Mouse (Mus musculus): ENCODE results near the gene Srprb. TPM values are rescaled to one million over a fixed set of nuclear protein-coding genes. Genes with fewer than 3 reads are reported as not detected.
A peak's percentile ranks its signal among the peaks of the same experiment; 100 is the strongest.

Gene Srprb
- total RNA-seq, 2 experiments from 2014 or later: 21.8 to 24.4 TPM

DNA sequence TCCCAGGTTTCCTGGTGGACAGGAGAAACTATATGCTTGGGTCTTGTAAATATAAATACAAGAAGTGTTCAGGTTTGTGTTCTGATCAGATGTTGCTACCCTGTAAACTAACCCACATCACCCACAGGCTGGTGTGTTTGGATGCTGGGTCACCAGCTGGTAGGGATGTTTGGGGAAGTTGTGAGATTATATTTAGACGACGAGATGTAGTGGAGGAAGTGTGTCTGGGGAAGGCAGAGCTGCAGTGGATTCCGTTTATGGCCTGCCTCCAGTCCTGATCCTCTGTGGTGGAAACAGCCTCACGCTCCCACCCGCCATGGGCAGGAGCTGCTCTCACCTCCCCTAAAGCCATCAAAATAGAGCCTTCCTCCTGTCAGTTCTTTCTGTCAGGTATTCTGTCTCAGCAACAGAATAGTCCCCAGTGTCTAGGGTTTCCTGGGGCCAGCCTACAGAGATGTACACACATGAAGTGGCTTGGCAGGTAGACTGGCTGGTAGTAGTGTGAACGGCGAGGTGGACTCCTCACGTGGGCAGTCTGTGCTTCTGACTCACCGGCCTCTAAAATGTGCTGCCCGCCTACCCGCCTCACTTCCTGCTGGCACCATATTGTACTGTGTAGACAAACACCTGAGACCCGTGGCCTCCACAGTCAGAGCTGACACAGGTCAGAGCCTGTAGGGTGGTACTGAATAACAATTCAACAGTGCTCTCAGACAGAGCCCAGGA lies 52.7 kb downstream of the Srprb start:
- intact Hi-C loops (cut with DNase I): no loop called here
- DNase-seq: no peak

DNA sequence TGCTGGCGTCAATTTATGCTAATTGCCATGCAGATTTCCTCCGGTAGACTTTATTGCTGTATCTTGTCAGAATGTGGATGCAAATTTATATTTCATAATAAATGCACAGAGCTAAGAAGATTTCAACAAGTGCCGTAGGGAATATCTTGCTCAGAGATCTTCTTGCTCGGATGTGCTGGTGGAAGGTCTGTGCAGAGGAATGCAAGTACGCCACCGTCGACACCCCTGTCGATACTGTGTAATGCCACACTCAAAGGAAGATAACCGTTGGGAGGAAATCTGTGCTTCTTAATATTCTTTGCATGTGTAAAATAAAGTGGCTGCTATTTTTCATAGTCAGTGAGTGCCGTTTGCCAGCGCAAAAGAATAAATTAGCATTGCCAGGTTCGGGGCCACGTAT lies 54.8 kb downstream of the Srprb start:
- no peak for DNase-seq
- intact Hi-C loops (cut with DNase I): no loop called here

DNA sequence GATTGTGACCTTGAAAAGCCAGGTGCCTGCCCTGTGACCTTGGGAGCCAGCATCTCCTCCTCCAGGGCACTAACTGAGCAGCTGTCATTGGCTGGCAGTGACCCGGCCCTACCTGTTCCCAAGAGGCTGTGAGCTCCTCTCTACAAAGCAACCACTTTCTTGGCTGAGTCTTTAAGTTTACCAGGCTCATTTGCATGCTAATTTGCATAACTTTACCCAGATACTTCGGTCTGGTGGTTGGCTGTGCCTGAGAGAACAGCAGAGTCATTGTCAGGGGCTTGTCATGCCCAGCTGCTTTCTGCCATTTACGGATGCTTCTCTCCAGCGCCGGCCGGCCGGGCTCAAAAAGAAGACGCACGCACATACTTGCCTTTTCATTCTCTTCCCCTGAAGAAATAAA lies 55.2 kb downstream of the Srprb start:
- intact Hi-C loops (cut with DNase I): no loop called here
- DNase-seq: peak; percentile 43

DNA sequence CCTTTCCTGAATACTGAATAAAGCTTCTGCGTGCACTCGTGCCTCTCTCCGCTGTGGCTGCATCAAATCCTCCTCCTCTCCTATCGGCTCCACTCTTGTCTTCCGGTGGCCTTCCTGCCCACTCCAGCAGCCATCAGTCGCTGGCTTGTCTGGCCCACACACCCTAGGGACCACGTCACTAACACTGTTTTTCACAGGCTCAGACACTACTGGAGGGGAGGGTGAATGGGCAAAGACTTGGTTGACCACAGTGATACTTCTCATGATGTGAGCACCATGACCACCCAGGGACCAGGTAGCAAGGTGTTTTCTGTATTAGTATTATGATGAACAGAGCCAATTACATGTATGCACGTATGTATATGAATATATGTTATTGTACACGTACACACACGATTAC lies 55.7 kb downstream of the Srprb start:
- DNase-seq: no peak
- intact Hi-C loops (cut with DNase I): no loop called here

DNA sequence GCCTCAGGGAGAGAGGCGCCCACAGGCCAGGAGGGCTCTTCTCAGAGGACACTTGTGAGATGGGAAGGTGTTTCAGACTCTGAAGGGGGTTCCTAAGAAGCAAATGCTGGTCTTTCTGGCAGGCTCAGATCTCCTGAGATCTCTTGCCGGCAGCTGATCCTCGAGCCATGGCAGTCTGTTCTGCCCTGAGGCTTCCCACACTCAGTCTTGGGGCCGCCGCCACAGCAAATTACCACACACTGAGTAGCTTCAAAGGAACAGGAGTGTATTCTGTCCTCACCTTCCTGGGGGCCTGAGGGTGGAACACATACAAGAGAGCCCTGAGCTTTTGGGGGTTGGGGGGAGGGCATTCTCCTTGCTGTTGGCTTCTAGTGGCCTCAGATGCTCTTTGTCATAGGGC lies 56.6 kb downstream of the Srprb start:
- intact Hi-C loops (cut with DNase I): no loop called here
- DNase-seq: no peak

DNA sequence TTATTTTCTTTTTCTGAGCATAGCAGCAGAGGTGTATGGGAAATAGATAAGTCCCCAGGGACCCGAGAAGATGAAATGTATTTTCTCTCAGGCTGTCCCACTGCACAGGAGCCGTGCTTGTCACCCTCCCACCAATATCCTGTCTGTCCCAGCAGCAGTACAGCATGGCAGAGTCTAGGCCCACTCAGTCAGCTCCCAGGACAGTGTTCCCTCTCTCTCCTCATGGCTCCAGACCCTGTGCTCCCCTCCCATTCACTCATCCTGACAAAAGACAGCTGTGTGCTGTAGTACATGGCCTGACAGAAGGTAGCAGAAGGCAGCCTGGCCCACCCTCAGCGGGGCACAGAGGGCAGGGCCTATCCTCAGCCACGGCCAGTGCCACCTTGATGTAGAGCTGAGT lies 58.1 kb downstream of the Srprb start:
- intact Hi-C loops (cut with DNase I): no loop called here
- DNase-seq: no peak

DNA sequence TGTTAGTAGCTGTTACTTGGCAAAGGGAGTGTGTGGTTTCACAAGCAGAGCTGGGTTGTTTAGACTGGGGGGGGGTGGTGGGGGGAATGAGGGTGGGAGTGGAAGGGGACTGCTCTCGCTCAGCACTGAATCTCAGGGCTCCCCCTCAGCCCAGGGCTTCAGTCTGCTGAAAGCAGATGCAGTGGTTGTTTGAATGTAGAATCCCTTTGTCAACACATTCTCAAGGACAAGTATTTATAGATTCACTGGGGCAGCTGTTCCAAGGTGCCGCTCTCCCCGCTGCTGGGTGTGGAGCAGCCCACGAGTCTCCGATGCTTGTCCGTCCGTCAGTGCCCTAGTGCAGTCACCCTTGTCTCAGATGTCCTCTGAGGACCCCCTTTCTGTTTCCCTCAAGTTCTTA lies 60.7 kb downstream of the Srprb start:
- intact Hi-C loops (cut with DNase I): no loop called here
- no peak for DNase-seq

DNA sequence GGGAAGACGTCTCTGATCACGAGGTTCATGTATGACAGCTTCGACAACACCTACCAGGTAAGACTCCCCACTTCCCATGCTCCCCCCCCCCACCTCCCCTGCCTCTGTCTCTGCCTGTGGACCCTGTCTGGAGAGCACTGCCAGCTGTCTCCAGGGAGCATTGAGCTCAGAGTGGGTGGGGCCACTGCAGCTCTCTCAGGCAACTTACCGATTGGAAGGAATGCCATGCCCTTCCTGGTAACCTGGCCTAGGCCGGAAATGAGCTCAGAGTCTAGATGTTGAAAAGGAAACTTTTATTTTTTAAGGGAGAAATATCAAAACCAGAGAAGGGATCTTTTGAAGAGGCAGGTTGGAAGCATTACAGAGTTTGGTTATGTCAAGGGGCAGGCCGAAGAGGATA lies 61.6 kb downstream of the Srprb start:
- intact Hi-C loops (cut with DNase I): no loop called here
- no peak for DNase-seq

DNA sequence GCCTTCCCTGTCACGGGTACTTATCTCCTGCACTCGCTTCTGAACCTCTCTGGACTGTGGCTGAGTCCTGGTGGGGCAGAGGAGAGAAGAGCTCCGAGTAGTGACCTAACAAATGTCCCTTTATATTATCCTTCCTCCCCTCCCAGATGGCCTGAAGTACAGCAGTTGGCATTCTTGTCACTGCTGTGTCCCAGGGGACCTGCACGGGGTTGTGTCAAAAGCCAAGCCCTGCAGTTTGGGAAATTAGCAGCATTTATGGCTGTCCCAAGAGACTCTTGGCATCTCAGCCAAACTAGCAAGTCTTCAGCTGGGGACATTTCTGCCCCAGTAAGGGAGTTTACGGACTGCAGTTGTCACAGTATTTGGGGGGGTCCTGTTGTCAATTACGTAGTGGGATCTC lies 62.5 kb downstream of the Srprb start:
- intact Hi-C loops (cut with DNase I): no loop called here
- peak; percentile 56 for DNase-seq

Other genes with a start within 250 kb of the Srprb start
- 1 to 10 TPM; 3.9 to 4.7 TPM for gene Slco2a1, start 213.4 kb downstream of the Srprb start, total RNA-seq (2021)
- gene Rab6b, start 90.3 kb downstream of the Srprb start, total RNA-seq (2021): 100 to 1,000 TPM; 331 to 380 TPM
- gene Gm20425, start 28.2 kb upstream of the Srprb start, total RNA-seq (2021): 1 to 10 TPM; 2.6 to 3.0 TPM
- 10 to 100 TPM in 1 of 2 experiments, 1 to 10 TPM in 1; 6.1 to 11.1 TPM for gene Trf, start 28.3 kb upstream of the Srprb start, total RNA-seq (2021)
- gene 1300017J02Rik, start 102.9 kb upstream of the Srprb start, total RNA-seq (2021): under 1 TPM in 1 of 2 experiments, not detected in 1; 0.56 TPM
- gene Topbp1, start 103.1 kb upstream of the Srprb start, total RNA-seq (2021): 10 to 100 TPM; 33.6 to 35.1 TPM
- 100 to 1,000 TPM; 128 to 131 TPM for gene Cdv3, start 163.7 kb upstream of the Srprb start, total RNA-seq (2021)